Mouse (Mus musculus) hindbrain, embryonic 13.5 days (tissue): ENCODE results near the gene Ppl. TPM values are rescaled to one million over a fixed set of nuclear protein-coding genes. Genes with fewer than 3 reads are reported as not detected.

Experiments used
- ATAC-seq: fragments of 200-750 bp; cut with Nextera tagmentation; 2 replicates; pipeline ENCODE4 v1.8.0; 2017; ENCODE audit warnings: moderate TSS enrichment; ENCODE audit not compliant: low FRiP score
- H3K27ac ChIP-seq: fragments of 300-500 bp; sonication (generic); 2 replicates; pipeline ENCODE4 v1.5.1; 2015; ENCODE audit warnings: inconsistent platforms, mild to moderate bottlenecking, moderate library complexity
- H3K27me3 ChIP-seq: fragments of 300-500 bp; sonication (generic); 2 replicates; pipeline ENCODE4 v1.6.1; 2015; ENCODE audit warnings: mild to moderate bottlenecking, inconsistent platforms
- H3K36me3 ChIP-seq: fragments of 300-500 bp; sonication (generic); 2 replicates; pipeline ENCODE4 v1.6.1; 2015; ENCODE audit warnings: mild to moderate bottlenecking, inconsistent platforms
- H3K4me1 ChIP-seq: fragments of 300-500 bp; sonication (generic); replicated peaks from 2 replicates; pipeline ENCODE4 v1.6.1; 2015; ENCODE audit warnings: inconsistent platforms
- H3K4me2 ChIP-seq: fragments of 300-500 bp; sonication (generic); 2 replicates; pipeline ENCODE4 v1.6.1; 2015; ENCODE audit warnings: inconsistent platforms, mild to moderate bottlenecking, moderate library complexity
- H3K4me3 ChIP-seq: fragments of 300-500 bp; sonication (generic); 2 replicates; pipeline ENCODE4 v1.5.1; 2015; ENCODE audit warnings: mild to moderate bottlenecking, inconsistent platforms
- H3K9ac ChIP-seq: fragments of 300-500 bp; sonication (generic); 2 replicates; pipeline ENCODE4 v1.6.1; 2015; ENCODE audit warnings: mild to moderate bottlenecking, inconsistent platforms
- H3K9me3 ChIP-seq: fragments of 300-500 bp; sonication (generic); 2 replicates; pipeline ENCODE4 v1.6.1; 2016; ENCODE audit warnings: inconsistent platforms
- WGBS: fragments of 180-500 bp; shearing (Covaris S2); methylation state at CpG from one replicate; pipeline ENCODE4 v1.1.7; 2015; 5-methylcytosine and 5-hydroxymethylcytosine counted together
- polyA plus RNA-seq: library from polyadenylated mRNA; unstranded; fragments of >200 nt; fragmentation: Nextera tagmentation; extraction: Ambion mirVana; gene quantifications from 2 replicates; pipeline ENCODE4 v1.2.1, GENCODE M21; 2015

Gene Ppl
- polyA plus RNA-seq, 1 experiment from 2014 or later = 0.25 TPM

GRCm38 (mm10) chr16:5119845-5120244, 12.4 kb downstream of the Ppl start:
- Histone ChIP-seq H3K9ac (no peak overlapping the region), H3K36me3 (no peaks in the 10 kb centered on the region), H3K4me1 (peaks cover 4% of the 10 kb centered on the region; the same call in 1 of the 2 replicates), H3K27me3 (peaks cover 17% of the 10 kb centered on the region), H3K4me3 (no peak overlapping the region), H3K4me2 (no peak overlapping the region), H3K9me3 (no peaks in the 10 kb centered on the region; the same call in 1 of the 2 replicates), H3K27ac (no peak overlapping the region)
- ATAC-seq = no peak
- 81% methylated on average over 4 of the region's 4 CpGs for WGBS

DNA sequence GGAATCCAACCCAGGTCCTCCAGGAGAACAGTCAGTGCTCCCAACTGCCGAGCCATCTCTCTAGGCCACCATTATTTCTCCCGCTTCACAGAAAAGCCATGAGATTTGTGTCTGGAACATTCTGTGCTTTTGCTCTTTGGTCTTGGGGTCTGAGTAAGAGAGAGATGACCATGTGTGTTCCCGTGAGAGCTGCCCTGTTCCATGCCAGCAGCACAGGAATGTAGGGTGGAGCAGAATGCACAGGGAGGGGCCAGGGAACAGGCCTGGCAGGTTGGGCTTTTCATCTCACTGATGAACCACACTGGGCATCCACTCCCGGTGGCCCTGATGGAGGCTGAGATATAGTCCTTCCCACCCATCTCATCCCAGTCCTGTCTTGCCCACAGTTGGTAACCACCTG, 12.8 kb downstream of the Ppl start:
- no peak for ATAC-seq

GRCm38 (mm10) chr16:5113582-5113981, 18.6 kb downstream of the Ppl start:
- Histone ChIP-seq H3K27me3 (no peaks in the 10 kb centered on the region), H3K36me3 (no peaks in the 10 kb centered on the region), H3K9me3 (no peaks in the 10 kb centered on the region), H3K27ac (no peak overlapping the region), H3K4me2 (no peak overlapping the region), H3K4me3 (no peak overlapping the region), H3K9ac (no peak overlapping the region), H3K4me1 (no peaks in the 10 kb centered on the region)
- 67% methylated on average over 2 of the region's 2 CpGs for WGBS
- no peak for ATAC-seq

More for the DNA sequence above, 12.8 kb downstream of the Ppl start:
- Histone ChIP-seq H3K4me3 (no peak overlapping the region), H3K27me3 (peaks cover 17% of the 10 kb centered on the region), H3K27ac (no peak overlapping the region), H3K9me3 (no peaks in the 10 kb centered on the region; the same call in 1 of the 2 replicates), H3K36me3 (no peaks in the 10 kb centered on the region), H3K4me2 (no peak overlapping the region), H3K4me1 (peaks cover 4% of the 10 kb centered on the region; the same call in 1 of the 2 replicates), H3K9ac (no peak overlapping the region)
- WGBS = 80% methylated on average over 4 of the region's 4 CpGs

- no peak overlapping the region for H3K4me2 ChIP-seq
- H3K9me3 ChIP-seq = no peaks in the 10 kb centered on the region
- no peak overlapping the region for H3K9ac ChIP-seq
- H3K4me1 ChIP-seq = no peaks in the 10 kb centered on the region
- H3K4me3 ChIP-seq = no peak overlapping the region
- no peaks in the 10 kb centered on the region for H3K36me3 ChIP-seq
- ATAC-seq = no peak
- WGBS = 78% methylated on average over 4 of the region's 4 CpGs
- no peak overlapping the region for H3K27ac ChIP-seq
- H3K27me3 ChIP-seq = no peaks in the 10 kb centered on the region
Measured at GRCm38 (mm10) chr16:5113002-5113550, 19.1 kb downstream of the Ppl start.

GRCm38 (mm10) chr16:5111021-5111420, 21.2 kb downstream of the Ppl start:
- no peaks in the 10 kb centered on the region for H3K9me3 ChIP-seq
- H3K4me3 ChIP-seq = no peak overlapping the region
- H3K4me2 ChIP-seq = no peak overlapping the region
- H3K36me3 ChIP-seq = no peaks in the 10 kb centered on the region
- ATAC-seq = no peak
- H3K9ac ChIP-seq = no peak overlapping the region
- 96% methylated on average over 3 of the region's 3 CpGs for WGBS
- no peaks in the 10 kb centered on the region for H3K4me1 ChIP-seq
- H3K27ac ChIP-seq = no peak overlapping the region
- no peaks in the 10 kb centered on the region for H3K27me3 ChIP-seq

DNA sequence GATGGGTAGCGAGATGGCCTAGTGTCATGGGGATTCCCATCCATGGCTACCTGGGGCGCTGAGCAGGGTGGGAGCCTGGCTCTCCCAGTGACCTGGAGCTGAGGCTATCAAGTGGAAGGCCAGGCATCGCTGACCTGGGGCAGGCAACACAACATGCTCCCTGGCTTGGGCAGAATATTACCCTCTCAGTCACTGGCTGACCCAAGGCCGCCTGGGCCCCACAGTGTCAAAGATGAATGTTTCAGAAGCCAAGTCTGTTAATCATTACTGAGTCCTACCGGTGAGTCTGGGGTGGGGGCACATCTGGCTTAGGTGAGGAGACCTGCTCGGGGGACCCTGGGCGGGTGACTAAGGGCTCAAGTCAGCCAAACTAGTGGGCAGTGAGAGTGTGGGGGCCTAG, 22.3 kb downstream of the Ppl start:
- Histone ChIP-seq H3K27ac (no peak overlapping the region), H3K36me3 (no peaks in the 10 kb centered on the region), H3K9me3 (no peaks in the 10 kb centered on the region), H3K27me3 (no peaks in the 10 kb centered on the region), H3K4me3 (no peak overlapping the region), H3K4me1 (no peaks in the 10 kb centered on the region), H3K4me2 (no peak overlapping the region), H3K9ac (no peak overlapping the region)
- no peak for ATAC-seq
- 74% methylated on average over 7 of the region's 7 CpGs for WGBS

DNA sequence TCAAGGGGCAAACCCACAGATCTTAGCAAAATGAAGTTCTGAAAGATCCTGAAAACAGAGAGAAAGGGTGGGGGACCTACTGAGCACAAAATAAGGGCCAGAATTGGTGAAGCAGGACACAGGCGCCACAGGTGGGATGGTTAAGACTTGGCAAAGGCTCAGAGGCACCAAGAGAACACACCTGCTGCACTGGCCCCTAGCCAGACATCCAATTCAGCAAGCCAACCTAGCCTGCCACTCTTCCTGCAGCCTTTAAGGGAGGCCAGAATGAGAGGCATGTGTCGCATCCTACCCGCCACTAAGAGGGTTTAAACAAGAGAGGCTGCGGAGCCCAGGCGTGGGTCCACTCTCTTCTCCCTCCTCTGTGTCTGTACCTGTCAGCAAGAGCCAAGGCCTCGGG, 31.2 kb downstream of the Ppl start:
- Histone ChIP-seq H3K9ac (no peak overlapping the region), H3K9me3 (no peaks in the 10 kb centered on the region), H3K4me2 (no peak overlapping the region), H3K36me3 (no peaks in the 10 kb centered on the region), H3K4me3 (no peak overlapping the region), H3K27me3 (no peaks in the 10 kb centered on the region), H3K27ac (no peak overlapping the region), H3K4me1 (no peaks in the 10 kb centered on the region)
- WGBS = 79% methylated on average over 6 of the region's 6 CpGs
- ATAC-seq = no peak

DNA sequence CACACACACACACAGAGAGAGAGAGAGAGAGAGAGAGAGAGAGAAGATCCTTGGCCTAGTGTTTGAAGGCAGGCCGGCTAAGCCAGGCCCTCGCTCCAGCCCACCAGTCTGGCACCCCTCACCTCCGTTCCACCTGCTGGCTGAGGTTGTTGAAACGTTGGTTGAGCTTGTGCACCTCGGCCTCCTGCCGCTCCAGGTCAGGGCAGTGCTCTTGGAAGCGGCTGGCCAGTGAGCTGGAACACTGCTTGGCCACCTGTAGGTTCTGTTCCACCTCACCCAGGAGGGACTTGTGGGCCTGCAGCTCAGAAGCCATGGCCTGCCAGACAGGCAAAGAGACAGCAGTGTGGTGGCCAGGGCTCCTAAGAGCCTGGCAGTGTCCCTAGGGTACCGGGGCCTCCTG, 35.7 kb downstream of the Ppl start:
- no peaks in the 10 kb centered on the region for H3K27me3 ChIP-seq
- no peak for ATAC-seq
- no peaks in the 10 kb centered on the region for H3K36me3 ChIP-seq
- no peak overlapping the region for H3K4me3 ChIP-seq
- H3K4me1 ChIP-seq = no peaks in the 10 kb centered on the region
- H3K4me2 ChIP-seq = no peak overlapping the region
- no peaks in the 10 kb centered on the region for H3K9me3 ChIP-seq
- H3K9ac ChIP-seq = no peak overlapping the region
- WGBS = 81% methylated on average over 8 of the region's 8 CpGs
- no peak overlapping the region for H3K27ac ChIP-seq

DNA sequence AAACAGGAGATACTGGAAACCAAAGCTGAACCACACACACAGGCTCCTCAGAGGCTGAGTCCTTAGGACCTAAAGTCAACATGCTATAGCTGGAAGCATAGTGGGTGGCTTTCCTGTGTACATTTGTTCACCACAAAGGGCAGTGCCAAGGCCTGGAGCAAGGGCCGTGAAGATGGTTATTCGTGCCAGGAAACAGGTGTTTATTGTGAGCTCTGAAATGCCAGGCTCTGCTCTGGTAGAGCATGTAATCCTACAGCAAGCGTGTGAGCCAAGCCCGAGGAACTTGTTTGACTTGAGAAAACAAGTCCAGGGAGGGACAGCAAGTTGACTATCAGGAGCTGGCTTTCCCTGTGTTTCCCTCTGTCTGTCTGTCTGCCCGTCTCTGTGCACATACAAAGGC, 38.9 kb downstream of the Ppl start:
- H3K4me2 ChIP-seq = no peak overlapping the region
- 85% methylated on average over 5 of the region's 5 CpGs for WGBS
- no peaks in the 10 kb centered on the region for H3K9me3 ChIP-seq
- ATAC-seq = no peak
- peaks cover 11% of the 10 kb centered on the region for H3K36me3 ChIP-seq
- no peak overlapping the region for H3K27ac ChIP-seq
- H3K4me3 ChIP-seq = no peak overlapping the region
- H3K4me1 ChIP-seq = no peaks in the 10 kb centered on the region
- H3K9ac ChIP-seq = no peak overlapping the region
- no peaks in the 10 kb centered on the region for H3K27me3 ChIP-seq

DNA sequence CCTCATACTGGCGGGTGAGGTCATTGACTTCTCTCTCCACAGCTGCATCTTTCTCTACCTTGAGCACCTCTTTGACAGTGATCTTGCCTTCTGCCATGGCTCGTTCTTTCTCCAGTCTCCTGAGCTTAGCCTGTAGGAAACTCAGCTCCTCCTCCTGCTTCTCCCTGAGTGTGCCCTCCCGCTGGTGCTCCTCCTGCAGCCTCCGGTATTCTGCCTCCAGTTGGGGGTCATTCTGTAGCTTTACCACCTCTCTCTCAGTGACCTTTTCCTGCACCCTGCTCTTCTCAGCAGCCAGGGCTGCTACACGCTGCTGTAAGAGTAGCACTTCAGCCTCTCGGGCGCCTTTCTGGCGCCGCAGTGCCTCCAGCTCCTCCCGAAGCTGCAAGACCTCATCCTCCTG, 43.2 kb downstream of the Ppl start:
- Histone ChIP-seq H3K36me3 (peaks cover 54% of the 10 kb centered on the region), H3K9me3 (no peaks in the 10 kb centered on the region), H3K4me2 (no peak overlapping the region), H3K27ac (no peak overlapping the region), H3K9ac (no peak overlapping the region), H3K27me3 (no peaks in the 10 kb centered on the region), H3K4me3 (no peak overlapping the region), H3K4me1 (no peaks in the 10 kb centered on the region)
- no peak for ATAC-seq
- 75% methylated on average over 10 of the region's 10 CpGs for WGBS

- Histone ChIP-seq H3K4me1 (no peaks in the 10 kb centered on the region), H3K4me3 (no peak overlapping the region), H3K9ac (no peak overlapping the region), H3K4me2 (no peak overlapping the region), H3K9me3 (no peaks in the 10 kb centered on the region), H3K36me3 (peaks cover 81% of the 10 kb centered on the region), H3K27me3 (no peaks in the 10 kb centered on the region), H3K27ac (no peak overlapping the region)
- 100% methylated on average over 2 of the region's 2 CpGs for WGBS
- ATAC-seq = no peak
Measured at GRCm38 (mm10) chr16:5086179-5086578, 46.0 kb downstream of the Ppl start.

GRCm38 (mm10) chr16:5085196-5085595, 47.0 kb downstream of the Ppl start:
- Histone ChIP-seq H3K4me1 (no peaks in the 10 kb centered on the region), H3K27me3 (no peaks in the 10 kb centered on the region)

DNA sequence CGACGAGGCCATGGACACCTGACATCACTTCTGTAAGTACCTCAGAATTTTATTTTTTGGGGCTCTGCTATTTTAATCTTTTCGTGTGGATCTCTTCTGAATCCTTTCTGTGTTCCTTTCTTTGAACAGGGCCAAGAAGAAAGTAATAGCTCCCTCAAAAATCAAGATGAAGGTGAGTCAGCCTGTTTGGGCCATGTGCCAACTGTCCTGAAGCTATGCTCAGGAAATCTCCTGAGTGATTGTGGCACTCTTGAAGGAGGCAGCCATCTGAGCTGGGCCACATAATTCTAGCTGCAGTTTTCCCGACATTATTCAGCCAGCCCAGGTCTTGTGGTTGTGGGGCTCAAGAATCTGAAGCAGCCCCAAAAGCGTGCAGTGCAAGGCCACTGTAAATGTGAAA, 57.9 kb downstream of the Ppl start:
- no peaks in the 10 kb centered on the region for H3K9me3 ChIP-seq
- no peak overlapping the region for H3K4me2 ChIP-seq
- no peak overlapping the region for H3K9ac ChIP-seq
- H3K4me3 ChIP-seq = no peak overlapping the region
- WGBS = 94% methylated on average over 5 of the region's 5 CpGs
- H3K36me3 ChIP-seq = peaks cover 93% of the 10 kb centered on the region
- no peak overlapping the region for H3K27ac ChIP-seq
- no peak for ATAC-seq
- H3K4me1 ChIP-seq = no peaks in the 10 kb centered on the region
- H3K27me3 ChIP-seq = no peaks in the 10 kb centered on the region

More at GRCm38 (mm10) chr16:5085196-5085595, 47.0 kb downstream of the Ppl start:
- H3K4me3 ChIP-seq = no peak overlapping the region
- H3K9ac ChIP-seq = no peak overlapping the region
- H3K9me3 ChIP-seq = no peaks in the 10 kb centered on the region
- no peak overlapping the region for H3K27ac ChIP-seq
- no peak overlapping the region for H3K4me2 ChIP-seq
- peaks cover 85% of the 10 kb centered on the region for H3K36me3 ChIP-seq
- 95% methylated on average over 4 of the region's 4 CpGs for WGBS
- ATAC-seq = no peak
